Mouse (Mus musculus) lung, adult 2 months (tissue): ENCODE data around the gene Nsun3. TPM values are rescaled to one million over a fixed set of nuclear protein-coding genes. Genes with fewer than 3 reads are reported as not detected.

ENCODE experiments used
- DNase-seq: peaks from one replicate; pipeline ENCODE4 v3.0.0; 2022
- H3K4me1 ChIP-seq: fragments of 200-500 bp; 2 replicates; pipeline ENCODE4 v1.6.1; 2011; ENCODE audit warnings: low read length; ENCODE audit not compliant: control insufficient read depth, insufficient read depth
- H3K4me3 ChIP-seq: fragments of 200-500 bp; replicated peaks from 2 replicates; pipeline ENCODE3; 2011; ENCODE audit warnings: low read depth, mild to moderate bottlenecking, control low read depth, low read length; ENCODE audit errors: extremely low read depth
- CTCF ChIP-seq: fragments of 200-500 bp; IDR thresholded peaks from 2 replicates; pipeline ENCODE4 v1.5.1; 2011; ENCODE audit warnings: mild to moderate bottlenecking, low read length, control low read depth; ENCODE audit not compliant: insufficient read depth
- POLR2A ChIP-seq: fragments of 200-500 bp; IDR thresholded peaks from 2 replicates; pipeline ENCODE4 v1.6.1; 2011; ENCODE audit warnings: low read depth, mild to moderate bottlenecking, control low read depth, low read length, borderline replicate concordance; ENCODE audit errors: extremely low read depth
- WGBS: fragments of 180-500 bp; shearing (Covaris S2); methylation state at CpG from one replicate; pipeline ENCODE4 v1.1.7; 2018; 5-methylcytosine and 5-hydroxymethylcytosine counted together
- polyA plus RNA-seq: library from polyadenylated mRNA; depleted of rRNA; stranded (reverse); fragments of >200 nt; gene quantifications from 2 replicates; pipeline ENCODE4 v1.2.3, GENCODE M21; 2012; rRNA removed

Nsun3 gene
- 3.7 and 4.6 TPM in 2 replicates for polyA plus RNA-seq

- H3K4me3 ChIP-seq, result peak within 1 kb of the TSS; percentile 80
- TF ChIP-seq POLR2A (peak; percentile 91; the same call in 1 of the 2 replicates), CTCF (no peak)
- H3K4me1 ChIP-seq, result peaks cover 5% of the 10 kb centered on the region
- 2% methylated on average over 41 of the region's 41 CpGs for WGBS
- peak; percentile 84 for DNase-seq
These were observed at the start of gene Nsun3 for GRCm38 (mm10) chr16:62786621-62787331. Gene Nsun3, minus strand, starts transcription at chr16:62786818.

DNA sequence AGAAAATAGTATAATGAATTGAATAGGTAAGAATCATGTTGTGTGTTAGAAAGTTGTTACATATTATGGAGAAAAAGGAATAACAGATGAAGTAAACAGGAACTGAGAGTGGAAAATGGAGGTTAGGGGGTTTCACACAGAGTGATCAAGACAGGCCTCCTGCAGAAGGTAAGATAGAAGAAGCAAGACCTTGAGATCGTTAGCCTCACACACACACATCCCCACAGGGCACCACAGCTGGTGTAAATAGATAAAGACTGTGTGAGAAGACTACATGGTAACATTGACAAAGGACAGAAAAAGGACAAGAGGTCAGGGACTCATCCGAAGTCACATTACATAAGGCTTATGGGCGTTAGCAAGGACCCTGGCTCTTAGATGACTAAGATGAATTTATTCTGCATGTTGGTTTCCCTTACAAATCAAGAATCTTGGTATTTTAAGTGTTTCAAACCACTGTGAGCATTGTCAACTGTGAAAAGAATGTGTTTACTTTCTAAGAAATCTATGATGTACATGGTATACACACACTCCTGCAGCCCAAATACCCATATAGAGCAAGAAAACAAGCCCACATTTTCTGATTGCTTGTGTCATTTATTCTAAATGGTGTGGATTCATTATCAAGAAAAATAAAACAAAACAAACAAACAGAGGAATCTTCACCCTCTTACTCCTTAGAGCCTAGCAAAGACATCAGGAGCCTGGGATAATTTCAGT is 47.6 kb upstream of the Nsun3 start:
- Histone ChIP-seq H3K4me1 (peaks cover 5% of the 10 kb centered on the region; the same call in 1 of the 2 replicates), H3K4me3 (no peak overlapping the region)
- WGBS, result 34% methylated on average over 3 of the region's 3 CpGs
- DNase-seq, result no peak
- TF ChIP-seq POLR2A (no peak), CTCF (no peak)

GRCm38 (mm10) chr16:62832481-62832880 is 45.9 kb upstream of the Nsun3 start:
- WGBS, result 17% methylated on average over 4 of the region's 4 CpGs

DNA sequence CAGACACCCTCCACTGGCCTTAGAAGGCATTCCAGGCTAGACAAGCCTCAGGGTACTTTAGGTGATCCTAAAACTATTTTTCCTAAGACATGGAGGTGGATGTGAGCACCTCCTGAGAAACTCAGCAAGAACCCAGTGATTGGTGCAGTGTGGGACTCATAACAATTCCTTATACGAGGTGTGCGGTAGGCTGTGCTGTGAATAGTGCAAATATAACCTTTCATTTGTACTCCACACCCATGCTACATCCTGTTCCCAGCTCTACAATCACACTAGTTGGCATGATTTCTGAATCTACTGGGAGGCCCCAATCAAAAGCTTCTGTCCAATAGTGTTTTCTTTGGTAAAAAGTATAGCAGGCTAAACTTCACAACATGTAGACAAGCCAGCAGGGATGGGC is 45.4 kb upstream of the Nsun3 start:
- TF ChIP-seq CTCF (no peak), POLR2A (no peak)
- H3K4me1 ChIP-seq, result peaks cover 5% of the 10 kb centered on the region; the same call in 1 of the 2 replicates
- 41% methylated on average over 2 of the region's 2 CpGs for WGBS
- no peak overlapping the region for H3K4me3 ChIP-seq
- DNase-seq, result no peak

More at GRCm38 (mm10) chr16:62832481-62832880, 45.9 kb upstream of the Nsun3 start:
- TF ChIP-seq POLR2A (no peak), CTCF (peak; percentile 88)
- H3K4me1 ChIP-seq, result peaks cover 5% of the 10 kb centered on the region; the same call in 1 of the 2 replicates
- no peak overlapping the region for H3K4me3 ChIP-seq
- DNase-seq, result no peak

DNA sequence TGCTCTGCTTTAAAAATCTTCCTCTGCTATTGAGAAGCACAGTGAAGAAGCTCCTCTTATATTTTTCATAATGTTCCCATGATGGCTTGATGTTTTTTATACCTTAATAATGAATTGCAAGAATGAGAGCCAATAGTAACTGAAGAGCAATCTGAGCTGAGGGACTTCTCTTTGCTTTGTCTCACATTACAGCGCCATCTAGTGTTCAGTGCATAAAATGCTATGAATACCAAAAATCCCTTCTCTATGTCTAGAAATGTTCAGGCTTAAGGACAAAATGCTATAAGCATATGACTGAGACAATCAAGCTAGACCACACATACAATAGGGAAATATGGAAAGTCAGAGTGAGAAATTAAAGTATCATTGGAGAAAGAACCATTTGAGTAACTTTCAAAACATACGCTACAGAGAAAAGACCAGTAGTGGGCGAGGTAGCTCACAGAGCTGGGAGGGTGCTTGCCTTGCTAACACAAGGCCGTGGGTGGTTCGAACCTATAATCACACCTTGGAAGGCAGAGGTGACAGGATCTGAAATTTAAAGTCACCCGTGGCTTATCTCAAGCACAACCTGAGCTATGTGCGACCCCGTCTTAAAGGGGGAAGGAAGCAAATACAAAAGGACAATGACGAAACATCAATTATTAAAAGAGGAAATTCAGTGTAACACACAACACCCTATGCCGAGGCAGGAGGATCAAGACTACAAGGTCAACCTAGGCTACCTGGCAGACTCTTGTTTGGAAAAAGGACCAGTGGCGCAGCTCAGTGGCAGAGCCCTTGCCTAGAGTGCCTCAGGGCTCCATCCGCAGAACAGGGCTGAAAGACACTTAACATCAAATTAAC is 39.8 kb upstream of the Nsun3 start:
- DNase-seq, result no peak
- TF ChIP-seq POLR2A (no peak), CTCF (no peak)
- 65% methylated on average over 12 of the region's 12 CpGs for whole genome bisulfite sequencing
- Histone ChIP-seq H3K4me3 (no peak overlapping the region), H3K4me1 (no peaks in the 10 kb centered on the region)

- Histone ChIP-seq H3K4me1 (no peaks in the 10 kb centered on the region; the same call in 1 of the 2 replicates), H3K4me3 (no peak overlapping the region)
- no peak for DNase-seq
- TF ChIP-seq CTCF (no peak), POLR2A (no peak)
- 94% methylated on average over 6 of the region's 6 CpGs for WGBS
These were observed 35.9 kb upstream of the Nsun3 start for GRCm38 (mm10) chr16:62822472-62822871.

- peak; percentile 47 for DNase-seq
- H3K4me3 ChIP-seq, result no peak within 1 kb of the TSS
- TF ChIP-seq CTCF (no peak), POLR2A (no peak)
- 48% methylated on average over 5 of the region's 5 CpGs for WGBS
- H3K4me1 ChIP-seq, result no peaks in the 10 kb centered on the region; the same call in 1 of the 2 replicates
These were observed 27.9 kb upstream of the Nsun3 start, which contains the start of gene Stx19 for GRCm38 (mm10) chr16:62814491-62814890. Gene Stx19, plus strand, starts transcription at chr16:62814676.

GRCm38 (mm10) chr16:62813790-62814189 is 27.2 kb upstream of the Nsun3 start:
- DNase-seq, result no peak
- no peaks in the 10 kb centered on the region; the same call in 1 of the 2 replicates for H3K4me1 ChIP-seq
- TF ChIP-seq POLR2A, result no peak
- no peak for TF ChIP-seq CTCF
- 70% methylated on average over 5 of the region's 5 CpGs for WGBS
- H3K4me3 ChIP-seq, result no peak overlapping the region

- 74% methylated on average over 4 of the region's 4 CpGs for WGBS
- no peak for TF ChIP-seq POLR2A
- TF ChIP-seq CTCF, result no peak
- Histone ChIP-seq H3K4me3 (no peak overlapping the region), H3K4me1 (peaks cover 3% of the 10 kb centered on the region)
- no peak for DNase-seq
These were observed 24.2 kb upstream of the Nsun3 start for GRCm38 (mm10) chr16:62810855-62811254.
